Mouse (Mus musculus): Measurements from ENCODE around the gene Ccdc190.

- TF ChIP-seq POLR2A (IDR thresholded peaks at IDR 0.05; ENCODE audit: low read depth, low read length), result no peak
- TF ChIP-seq CTCF (IDR thresholded peaks at IDR 0.05; ENCODE audit: extremely low read depth, insufficient read length, insufficient replicate concordance, low read depth, low read length), result no peak
Observed at GRCm38 (mm10) chr1:169927753-169928369, 587 bp upstream of the Ccdc190 start.
